Mouse (Mus musculus) lung, postnatal 25 days (tissue): ENCODE measurements around the gene Zfp61.
A peak's percentile ranks its signal among the peaks of the same experiment; 100 is the strongest.
"Not testable (repeated sequence)": the region's sequence is repeated elsewhere in the genome, so short reads cannot be mapped to it uniquely, and the experiment has no call there.

Experiments used
- DNase-seq: peaks from one replicate; pipeline ENCODE4 v3.0.0; 2022; ENCODE audit warnings: low spot score

Gene Zfp61

GRCm38 (mm10) chr7:24297361-24298095, 3.5 kb downstream of the Zfp61 start:
- no peak for DNase-seq

- no peak for DNase-seq
These were observed 4.6 kb downstream of the Zfp61 start for GRCm38 (mm10) chr7:24296386-24296785.

GRCm38 (mm10) chr7:24295376-24295775, 5.7 kb downstream of the Zfp61 start:
- no peak for DNase-seq

- no peak for DNase-seq
These were observed 6.3 kb downstream of the Zfp61 start for GRCm38 (mm10) chr7:24294763-24295162.

- DNase-seq: no peak
These were observed 7.8 kb downstream of the Zfp61 start for GRCm38 (mm10) chr7:24293061-24293851.

- DNase-seq: no peak
These were observed 9.5 kb downstream of the Zfp61 start for GRCm38 (mm10) chr7:24291387-24292090.

GRCm38 (mm10) chr7:24290106-24290693, 10.8 kb downstream of the Zfp61 start:
- DNase-seq: no peak

- no peak for DNase-seq
These were observed 12.5 kb downstream of the Zfp61 start for GRCm38 (mm10) chr7:24288512-24288911.

GRCm38 (mm10) chr7:24287670-24288069, 13.4 kb downstream of the Zfp61 start:
- DNase-seq: no peak

- no peak for DNase-seq
These were observed 14.1 kb downstream of the Zfp61 start for GRCm38 (mm10) chr7:24286916-24287315.

GRCm38 (mm10) chr7:24286090-24286489, 14.9 kb downstream of the Zfp61 start:
- DNase-seq: no peak

- no peak for DNase-seq
These were observed 20.2 kb downstream of the Zfp61 start for GRCm38 (mm10) chr7:24280858-24281145.

- no peak for DNase-seq
These were observed 20.8 kb downstream of the Zfp61 start for GRCm38 (mm10) chr7:24280031-24280857.

- not testable (repeated sequence) for DNase-seq
These were observed 22.3 kb downstream of the Zfp61 start for GRCm38 (mm10) chr7:24278771-24279170.

GRCm38 (mm10) chr7:24274456-24274855, 26.6 kb downstream of the Zfp61 start:
- DNase-seq: no peak

- DNase-seq: no peak
These were observed 29.8 kb downstream of the Zfp61 start for GRCm38 (mm10) chr7:24271191-24271590.

GRCm38 (mm10) chr7:24270288-24270672, 30.8 kb downstream of the Zfp61 start, which contains the start of gene Zfp93:
Zfp93 (plus strand) TSS chr7:24270420.
- DNase-seq: peak; percentile 87

- no peak for DNase-seq
These were observed 31.3 kb downstream of the Zfp61 start for GRCm38 (mm10) chr7:24269667-24270287.

- no peak for DNase-seq
These were observed 31.8 kb downstream of the Zfp61 start for GRCm38 (mm10) chr7:24269256-24269655.

- DNase-seq: no peak
These were observed 32.6 kb downstream of the Zfp61 start for GRCm38 (mm10) chr7:24268176-24269155.
